Mouse (Mus musculus) erythroid progenitor cell, adult 5-6 weeks (primary cell): ENCODE measurements at regions not wholly inside any gene's neighbourhood (a gene's known extent, or its start where the extent isn't known, plus 50 kb on each side); places are given as distances from the start of the nearest gene placed in this dataset.

Experiments used
- ATAC-seq: replicated peaks from 2 replicates; pipeline ENCODE4 v1.8.0; 2016; ENCODE audit warnings: moderate number of reproducible peaks, mild to moderate bottlenecking, moderate TSS enrichment, inconsistent platforms; ENCODE audit not compliant: poor library complexity, low FRiP score, severe bottlenecking

- ATAC-seq = no peak
Measured at GRCm38 (mm10) chr1:137802119-137802518, 373.4 kb downstream of the Ptprc start.

- ATAC-seq = no peak
Measured at GRCm38 (mm10) chr1:137800752-137801151, 374.8 kb downstream of the Ptprc start.

GRCm38 (mm10) chr1:137788789-137789188 lies 386.7 kb downstream of the Ptprc start:
- ATAC-seq = no peak

- no peak for ATAC-seq
Measured at GRCm38 (mm10) chr1:137786653-137787052, 388.9 kb downstream of the Ptprc start.

- no peak for ATAC-seq
Measured at GRCm38 (mm10) chr1:137774586-137774985, 400.9 kb downstream of the Ptprc start.

- no peak for ATAC-seq
Measured at GRCm38 (mm10) chr1:137760797-137761196, 414.7 kb downstream of the Ptprc start.

GRCm38 (mm10) chr1:137751446-137751961 lies 424.0 kb downstream of the Ptprc start:
- no peak for ATAC-seq

- ATAC-seq = no peak
Measured at GRCm38 (mm10) chr1:137750894-137751293, 424.6 kb downstream of the Ptprc start.

- no peak for ATAC-seq
Measured at GRCm38 (mm10) chr1:137746129-137746528, 429.4 kb downstream of the Ptprc start.

GRCm38 (mm10) chr1:137738157-137738851 lies 437.2 kb downstream of the Ptprc start:
- ATAC-seq = no peak

GRCm38 (mm10) chr1:137703882-137704281 lies 471.6 kb downstream of the Ptprc start:
- ATAC-seq = no peak

- no peak for ATAC-seq
Measured at GRCm38 (mm10) chr1:137698876-137699275, 476.6 kb downstream of the Ptprc start.

GRCm38 (mm10) chr1:137697289-137697688 lies 478.2 kb downstream of the Ptprc start:
- ATAC-seq = no peak

GRCm38 (mm10) chr1:137696796-137697195 lies 478.7 kb downstream of the Ptprc start:
- no peak for ATAC-seq

- no peak for ATAC-seq
Measured at GRCm38 (mm10) chr1:137695751-137696150, 479.8 kb downstream of the Ptprc start.

GRCm38 (mm10) chr1:137692525-137692924 lies 483.0 kb downstream of the Ptprc start:
- ATAC-seq = no peak

GRCm38 (mm10) chr1:137690860-137691595 lies 484.5 kb downstream of the Ptprc start:
- ATAC-seq = no peak

GRCm38 (mm10) chr1:137670650-137671049 lies 504.9 kb downstream of the Ptprc start:
- ATAC-seq = no peak

GRCm38 (mm10) chr1:137669849-137670248 lies 505.7 kb downstream of the Ptprc start:
- no peak for ATAC-seq

GRCm38 (mm10) chr1:137658141-137658540 lies 517.4 kb downstream of the Ptprc start:
- no peak for ATAC-seq

GRCm38 (mm10) chr1:137656900-137657458 lies 518.5 kb downstream of the Ptprc start:
- no peak for ATAC-seq
